Mouse (Mus musculus) erythroblast, embryonic 14.5 days (primary cell): ENCODE results near the gene Gm49333.

ENCODE experiments used
- GATA1 ChIP-seq: IDR thresholded peaks from 2 replicates; pipeline ENCODE4 v1.6.1; 2012; ENCODE audit warnings: low read length, inconsistent platforms, mixed read lengths
- TAL1 ChIP-seq: IDR thresholded peaks from 3 replicates; pipeline ENCODE4 v1.6.1; 2012; ENCODE audit warnings: low read length, inconsistent platforms, mixed read lengths

- TF ChIP-seq GATA1 = no peak
- no peak for TF ChIP-seq TAL1
Measured at GRCm38 (mm10) chr16:20628871-20629391, 17.5 kb downstream of the Gm49333 start.
